Mouse (Mus musculus): Measurements from ENCODE around the gene Sema4b. TPM values are rescaled to one million over a fixed set of nuclear protein-coding genes. Genes with fewer than 3 reads are reported as not detected.
A peak's percentile ranks its signal among the peaks of the same experiment; 100 is the strongest.

Gene Sema4b
- polyA plus RNA-seq, 1 experiment from 2014 or later: 23.9 TPM

- H3K27ac ChIP-seq: no peak overlapping the region
- ATAC-seq (ENCODE audit: low FRiP score): no peak
- no peak overlapping the region for H3K4me3 ChIP-seq
- H3K9ac ChIP-seq: no peak overlapping the region; the same call in 1 of the 2 replicates
- peaks cover 51% of the 10 kb centered on the region for H3K4me1 ChIP-seq (replicated peaks)
- H3K27me3 ChIP-seq: no peaks in the 10 kb centered on the region
- WGBS: 84% methylated on average over 6 of the region's 6 CpGs
- H3K4me2 ChIP-seq: no peak overlapping the region
- no peaks in the 10 kb centered on the region for H3K9me3 ChIP-seq
- peaks cover 16% of the 10 kb centered on the region for H3K36me3 ChIP-seq
These were observed 23.0 kb downstream of the Sema4b start for GRCm38 (mm10) chr7:80209669-80210068.

- Histone ChIP-seq H3K4me3 (no peak overlapping the region), H3K27me3 (no peaks in the 10 kb centered on the region), H3K9ac (no peak overlapping the region), H3K36me3 (peaks cover 23% of the 10 kb centered on the region), H3K9me3 (no peaks in the 10 kb centered on the region), H3K27ac (no peak overlapping the region), H3K4me1 (replicated peaks) (peaks cover 53% of the 10 kb centered on the region), H3K4me2 (no peak overlapping the region)
- 89% methylated on average over 4 of the region's 4 CpGs for WGBS
- ATAC-seq (ENCODE audit: low FRiP score): no peak
These were observed 24.3 kb downstream of the Sema4b start for GRCm38 (mm10) chr7:80210982-80211381.

- H3K27ac ChIP-seq: no peak overlapping the region
- no peak for ATAC-seq (ENCODE audit: low FRiP score)
- H3K9ac ChIP-seq: no peak overlapping the region
- H3K9me3 ChIP-seq: no peaks in the 10 kb centered on the region
- H3K27me3 ChIP-seq: no peaks in the 10 kb centered on the region
- no peak overlapping the region for H3K4me3 ChIP-seq
- WGBS: 92% methylated on average over 7 of the region's 7 CpGs
- peaks cover 49% of the 10 kb centered on the region for H3K36me3 ChIP-seq
- H3K4me1 ChIP-seq (replicated peaks): peaks cover 27% of the 10 kb centered on the region
- no peak overlapping the region for H3K4me2 ChIP-seq
These were observed 27.0 kb downstream of the Sema4b start for GRCm38 (mm10) chr7:80213604-80214003.

GRCm38 (mm10) chr7:80214459-80214858, 27.8 kb downstream of the Sema4b start:
- Histone ChIP-seq H3K9ac (peak overlapping the region; percentile 67; the same call in 1 of the 2 replicates), H3K4me2 (no peak overlapping the region), H3K4me3 (no peak overlapping the region), H3K9me3 (no peaks in the 10 kb centered on the region), H3K27ac (peak overlapping the region; percentile 85; the same call in 1 of the 2 replicates), H3K27me3 (no peaks in the 10 kb centered on the region), H3K4me1 (replicated peaks) (peaks cover 19% of the 10 kb centered on the region), H3K36me3 (peaks cover 57% of the 10 kb centered on the region)
- WGBS: 87% methylated on average over 8 of the region's 8 CpGs
- ATAC-seq (ENCODE audit: low FRiP score): no peak

GRCm38 (mm10) chr7:80215398-80215797, 28.8 kb downstream of the Sema4b start:
- no peak overlapping the region for H3K4me3 ChIP-seq
- ATAC-seq (ENCODE audit: low FRiP score): peak; percentile 82
- peaks cover 67% of the 10 kb centered on the region for H3K36me3 ChIP-seq
- no peaks in the 10 kb centered on the region for H3K27me3 ChIP-seq
- peak overlapping the region; percentile 85 for H3K27ac ChIP-seq
- H3K4me2 ChIP-seq: no peak overlapping the region
- no peaks in the 10 kb centered on the region for H3K9me3 ChIP-seq
- peak overlapping the region; percentile 67 for H3K9ac ChIP-seq
- H3K4me1 ChIP-seq (replicated peaks): peaks cover 10% of the 10 kb centered on the region
- WGBS: 33% methylated on average over 4 of the region's 4 CpGs

- ATAC-seq (ENCODE audit: low FRiP score): peak; percentile 26; the same call in 1 of the 2 replicates
These were observed 29.9 kb downstream of the Sema4b start for GRCm38 (mm10) chr7:80216566-80216965.

GRCm38 (mm10) chr7:80218666-80219065, 32.0 kb downstream of the Sema4b start:
- WGBS: 94% methylated on average over 9 of the region's 9 CpGs
- Histone ChIP-seq H3K27me3 (no peaks in the 10 kb centered on the region), H3K4me1 (replicated peaks) (peaks cover 10% of the 10 kb centered on the region), H3K36me3 (peaks cover 86% of the 10 kb centered on the region), H3K4me3 (no peak overlapping the region), H3K9ac (no peak overlapping the region), H3K9me3 (no peaks in the 10 kb centered on the region), H3K27ac (no peak overlapping the region), H3K4me2 (no peak overlapping the region)
- no peak for ATAC-seq (ENCODE audit: low FRiP score)

More at GRCm38 (mm10) chr7:80216566-80216965, 29.9 kb downstream of the Sema4b start:
- Histone ChIP-seq H3K27ac (no peak overlapping the region), H3K36me3 (peaks cover 78% of the 10 kb centered on the region), H3K4me2 (no peak overlapping the region), H3K9me3 (no peaks in the 10 kb centered on the region), H3K9ac (peak overlapping the region; percentile 46; the same call in 1 of the 2 replicates), H3K4me1 (replicated peaks) (peaks cover 10% of the 10 kb centered on the region), H3K4me3 (no peak overlapping the region), H3K27me3 (no peaks in the 10 kb centered on the region)
- 65% methylated on average over 8 of the region's 8 CpGs for WGBS

GRCm38 (mm10) chr7:80220237-80220797, 33.7 kb downstream of the Sema4b start:
- H3K4me1 ChIP-seq (replicated peaks): peaks cover 6% of the 10 kb centered on the region
- no peak for ATAC-seq (ENCODE audit: low FRiP score)
- WGBS: 95% methylated on average over 9 of the region's 9 CpGs
- no peak overlapping the region for H3K4me3 ChIP-seq
- no peak overlapping the region for H3K4me2 ChIP-seq
- H3K36me3 ChIP-seq: peaks cover 93% of the 10 kb centered on the region
- no peak overlapping the region for H3K9ac ChIP-seq
- no peak overlapping the region for H3K27ac ChIP-seq
- no peaks in the 10 kb centered on the region for H3K9me3 ChIP-seq
- no peaks in the 10 kb centered on the region for H3K27me3 ChIP-seq

- Histone ChIP-seq H3K4me1 (replicated peaks) (no peaks in the 10 kb centered on the region), H3K4me3 (no peak overlapping the region), H3K9me3 (no peaks in the 10 kb centered on the region), H3K27ac (no peak overlapping the region), H3K27me3 (no peaks in the 10 kb centered on the region), H3K36me3 (peaks cover 91% of the 10 kb centered on the region), H3K4me2 (no peak overlapping the region), H3K9ac (no peak overlapping the region)
- 81% methylated on average over 4 of the region's 4 CpGs for WGBS
- no peak for ATAC-seq (ENCODE audit: low FRiP score)
These were observed 34.6 kb downstream of the Sema4b start for GRCm38 (mm10) chr7:80221179-80221750.

- Histone ChIP-seq H3K9ac (no peak overlapping the region), H3K27ac (no peak overlapping the region), H3K4me3 (no peak overlapping the region), H3K4me2 (no peak overlapping the region), H3K9me3 (no peaks in the 10 kb centered on the region), H3K27me3 (peaks cover 10% of the 10 kb centered on the region), H3K36me3 (peaks cover 55% of the 10 kb centered on the region), H3K4me1 (replicated peaks) (peaks cover 14% of the 10 kb centered on the region)
- ATAC-seq (ENCODE audit: low FRiP score): no peak
- 94% methylated on average over 4 of the region's 4 CpGs for WGBS
These were observed 40.4 kb downstream of the Sema4b start for GRCm38 (mm10) chr7:80227065-80227464.

- Histone ChIP-seq H3K27ac (no peak overlapping the region), H3K9me3 (no peaks in the 10 kb centered on the region), H3K27me3 (peaks cover 10% of the 10 kb centered on the region), H3K4me3 (no peak overlapping the region), H3K4me2 (no peak overlapping the region), H3K36me3 (peaks cover 31% of the 10 kb centered on the region), H3K4me1 (replicated peaks) (peaks cover 33% of the 10 kb centered on the region), H3K9ac (no peak overlapping the region)
- ATAC-seq (ENCODE audit: low FRiP score): no peak
- WGBS: 63% methylated on average over 6 of the region's 6 CpGs
These were observed 43.6 kb downstream of the Sema4b start for GRCm38 (mm10) chr7:80230196-80230595.

- H3K4me3 ChIP-seq: peak overlapping the region; percentile 66
- no peaks in the 10 kb centered on the region for H3K9me3 ChIP-seq
- peaks cover 37% of the 10 kb centered on the region for H3K4me1 ChIP-seq (replicated peaks)
- H3K9ac ChIP-seq: peak overlapping the region; percentile 70
- H3K27ac ChIP-seq: peak overlapping the region; percentile 52; the same call in 1 of the 2 replicates
- peaks cover 10% of the 10 kb centered on the region for H3K27me3 ChIP-seq
- peak overlapping the region; percentile 89 for H3K4me2 ChIP-seq
- WGBS: 1% methylated on average over 29 of the region's 29 CpGs
- H3K36me3 ChIP-seq: peaks cover 15% of the 10 kb centered on the region
- peak; percentile 33 for ATAC-seq (ENCODE audit: low FRiP score)
These were observed 45.4 kb downstream of the Sema4b start for GRCm38 (mm10) chr7:80231971-80232488.

All from hindbrain, embryonic 13.5 days (tissue).